Mouse (Mus musculus) midbrain, embryonic 16.5 days (tissue): Measurements from ENCODE around the gene Chchd10. TPM values are rescaled to one million over a fixed set of nuclear protein-coding genes. Genes with fewer than 3 reads are reported as not detected.
"Not testable (repeated sequence)": the region's sequence is repeated elsewhere in the genome, so short reads cannot be mapped to it uniquely, and the experiment has no call there.

Source experiments
- ATAC-seq: fragments of 200-750 bp; cut with Nextera tagmentation; 2 replicates; pipeline ENCODE4 v1.8.0; 2017; ENCODE audit warnings: moderate TSS enrichment
- H3K27ac ChIP-seq: fragments of 300-500 bp; sonication (generic); 2 replicates; pipeline ENCODE4 v1.5.1; 2014; ENCODE audit warnings: mild to moderate bottlenecking, low read length, mixed read lengths
- H3K27me3 ChIP-seq: fragments of 300-500 bp; sonication (generic); 2 replicates; pipeline ENCODE4 v1.6.1; 2014; ENCODE audit warnings: low read depth, low read length, mixed read lengths; ENCODE audit not compliant: control insufficient read depth, insufficient read depth
- H3K36me3 ChIP-seq: fragments of 300-500 bp; sonication (generic); 2 replicates; pipeline ENCODE4 v1.6.1; 2014; ENCODE audit warnings: mild to moderate bottlenecking, low read length, moderate library complexity, mixed read lengths; ENCODE audit not compliant: control insufficient read depth, insufficient read depth
- H3K4me1 ChIP-seq: fragments of 300-500 bp; sonication (generic); 2 replicates; pipeline ENCODE4 v1.6.1; 2014; ENCODE audit warnings: mild to moderate bottlenecking, low read length, mixed read lengths; ENCODE audit not compliant: control insufficient read depth, insufficient read depth
- H3K4me2 ChIP-seq: fragments of 300-500 bp; sonication (generic); 2 replicates; pipeline ENCODE4 v1.6.1; 2014; ENCODE audit warnings: mild to moderate bottlenecking, low read length, mixed read lengths
- H3K4me3 ChIP-seq: fragments of 300-500 bp; sonication (generic); 2 replicates; pipeline ENCODE4 v1.5.1; 2014; ENCODE audit warnings: low read depth, mild to moderate bottlenecking, low read length, moderate library complexity, mixed read lengths
- H3K9ac ChIP-seq: fragments of 300-500 bp; sonication (generic); 2 replicates; pipeline ENCODE4 v1.6.1; 2014; ENCODE audit warnings: low read depth, low read length, mixed read lengths
- H3K9me3 ChIP-seq: fragments of 300-500 bp; sonication (generic); replicated peaks from 2 replicates; pipeline ENCODE4 v1.6.1; 2014; ENCODE audit warnings: mild to moderate bottlenecking, low read length, mixed read lengths; ENCODE audit not compliant: control insufficient read depth, poor library complexity, severe bottlenecking
- WGBS: fragments of 180-500 bp; shearing (Covaris S2); extraction: QIAGEN DNeasy Blood & Tissue Kit; methylation state at CpG from one replicate; pipeline ENCODE4 v1.1.7; 2014; 5-methylcytosine and 5-hydroxymethylcytosine counted together
- polyA plus RNA-seq: library from polyadenylated mRNA; unstranded; fragments of >200 nt; fragmentation: Nextera tagmentation; extraction: Ambion mirVana; gene quantifications from 2 replicates; pipeline ENCODE4 v1.2.1, GENCODE M21; 2015

Gene Chchd10
- 72.1 and 93.2 TPM in 2 replicates for polyA plus RNA-seq

DNA sequence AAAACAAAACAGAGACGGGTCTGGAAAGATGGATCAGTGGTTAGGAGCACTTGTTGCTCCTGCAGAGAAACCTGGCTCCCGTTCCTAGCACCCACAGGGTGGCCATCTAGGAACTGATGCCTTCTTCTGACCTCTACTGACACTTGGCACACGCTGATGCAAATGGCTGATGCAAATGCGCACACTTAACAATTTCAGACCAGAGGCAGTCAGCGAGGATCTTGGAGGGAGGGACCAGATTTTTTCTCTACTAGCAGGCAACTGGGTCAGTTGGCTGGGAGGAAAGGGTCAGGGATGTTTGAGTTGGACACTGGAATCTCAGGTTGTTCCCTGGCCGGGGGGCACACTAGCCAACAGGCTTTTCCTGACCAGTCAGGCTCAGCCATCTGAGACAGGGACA, at the start of gene Chchd10:
Gene Chchd10, plus strand, starts transcription at position 240 of the 400 bp plus-strand sequence.
- peaks cover 31% of the 10 kb centered on the region for H3K4me1 ChIP-seq
- H3K27me3 ChIP-seq = peaks cover 6% of the 10 kb centered on the region

GRCm38 (mm10) chr10:75883232-75883552, 49.7 kb upstream of the Chchd10 start:
- ATAC-seq = peak; percentile 63; the same call in 1 of the 2 replicates
- Histone ChIP-seq H3K4me2 (peak overlapping the region; percentile 28), H3K4me3 (no peak overlapping the region), H3K9ac (no peak overlapping the region), H3K4me1 (no peaks in the 10 kb centered on the region), H3K9me3 (no peaks in the 10 kb centered on the region), H3K36me3 (no peaks in the 10 kb centered on the region), H3K27ac (no peak overlapping the region), H3K27me3 (no peaks in the 10 kb centered on the region)
- 0% methylated on average over 10 of the region's 10 CpGs for WGBS

More for the DNA sequence above, at the start of gene Chchd10:
- H3K9me3 ChIP-seq = no peaks in the 10 kb centered on the region
- no peak for ATAC-seq
- peak within 1 kb of the TSS; percentile 43 for H3K4me3 ChIP-seq
- peak within 1 kb of the TSS; percentile 70 for H3K9ac ChIP-seq
- peak within 1 kb of the TSS; percentile 85 for H3K4me2 ChIP-seq
- H3K36me3 ChIP-seq = 0 out of 2 replicates have a peak, but pooled peaks cover 1% of the 10 kb centered on the region
- no peak within 1 kb of the TSS for H3K27ac ChIP-seq
- 26% methylated on average over 6 of the region's 6 CpGs for WGBS

GRCm38 (mm10) chr10:75884742-75885141, 48.2 kb upstream of the Chchd10 start:
- no peaks in the 10 kb centered on the region for H3K4me1 ChIP-seq
- H3K27me3 ChIP-seq = no peaks in the 10 kb centered on the region
- H3K27ac ChIP-seq = no peak overlapping the region
- H3K36me3 ChIP-seq = no peaks in the 10 kb centered on the region
- ATAC-seq = no peak
- no peak overlapping the region for H3K4me2 ChIP-seq
- H3K9me3 ChIP-seq = no peaks in the 10 kb centered on the region
- no peak overlapping the region for H3K9ac ChIP-seq
- no peak overlapping the region for H3K4me3 ChIP-seq
- 93% methylated on average over 8 of the region's 8 CpGs for WGBS

DNA sequence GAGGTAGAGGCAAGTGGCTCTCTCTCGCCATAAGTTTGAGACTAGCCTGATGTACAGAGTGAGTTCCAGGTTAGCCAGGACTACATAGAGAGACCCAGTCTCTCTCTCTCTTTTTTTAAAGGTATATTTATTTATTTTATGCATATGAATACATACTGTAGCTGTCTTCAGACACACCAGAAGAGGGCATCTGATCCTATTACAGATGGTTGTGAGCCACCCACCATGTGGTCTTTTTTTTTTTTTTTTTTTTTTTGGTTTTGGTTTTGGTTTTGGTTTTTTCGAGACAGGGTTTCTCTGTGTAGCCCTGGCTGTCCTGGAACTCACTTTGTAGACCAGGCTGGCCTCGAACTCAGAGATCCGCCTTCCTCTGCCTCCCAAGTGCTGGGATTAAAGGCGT, 45.4 kb upstream of the Chchd10 start:
- not testable (repeated sequence) for H3K9ac ChIP-seq, ATAC-seq, H3K4me1 ChIP-seq, H3K4me3 ChIP-seq, H3K27me3 ChIP-seq, H3K9me3 ChIP-seq, H3K4me2 ChIP-seq, H3K27ac ChIP-seq, H3K36me3 ChIP-seq
- 85% methylated on average over 5 of the region's 5 CpGs for WGBS

- H3K27me3 ChIP-seq = no peaks in the 10 kb centered on the region
- WGBS = 51% methylated on average over 8 of the region's 8 CpGs
- no peaks in the 10 kb centered on the region for H3K9me3 ChIP-seq
- H3K36me3 ChIP-seq = no peaks in the 10 kb centered on the region; the same call in 1 of the 2 replicates
- peaks cover 8% of the 10 kb centered on the region for H3K4me1 ChIP-seq
- H3K4me2 ChIP-seq = no peak overlapping the region
- H3K4me3 ChIP-seq = no peak overlapping the region
- no peak overlapping the region for H3K27ac ChIP-seq
- ATAC-seq = no peak
- no peak overlapping the region for H3K9ac ChIP-seq
These were observed 43.4 kb upstream of the Chchd10 start for GRCm38 (mm10) chr10:75889406-75890153.

GRCm38 (mm10) chr10:75893089-75893750, 39.7 kb upstream of the Chchd10 start, which contains the start of gene Derl3:
Gene Derl3 (plus strand): TSS chr10:75893413.
- Histone ChIP-seq H3K4me2 (peak within 1 kb of the TSS; percentile 90), H3K9me3 (no peaks in the 10 kb centered on the region), H3K36me3 (peaks cover 20% of the 10 kb centered on the region), H3K4me1 (peaks cover 8% of the 10 kb centered on the region), H3K27me3 (no peaks in the 10 kb centered on the region), H3K27ac (peak within 1 kb of the TSS; percentile 8; the same call in 1 of the 2 replicates), H3K4me3 (peak within 1 kb of the TSS; percentile 42), H3K9ac (peak within 1 kb of the TSS; percentile 50)
- under 1% methylated on average over 50 of the region's 51 CpGs for WGBS
- peak; percentile 99 for ATAC-seq

DNA sequence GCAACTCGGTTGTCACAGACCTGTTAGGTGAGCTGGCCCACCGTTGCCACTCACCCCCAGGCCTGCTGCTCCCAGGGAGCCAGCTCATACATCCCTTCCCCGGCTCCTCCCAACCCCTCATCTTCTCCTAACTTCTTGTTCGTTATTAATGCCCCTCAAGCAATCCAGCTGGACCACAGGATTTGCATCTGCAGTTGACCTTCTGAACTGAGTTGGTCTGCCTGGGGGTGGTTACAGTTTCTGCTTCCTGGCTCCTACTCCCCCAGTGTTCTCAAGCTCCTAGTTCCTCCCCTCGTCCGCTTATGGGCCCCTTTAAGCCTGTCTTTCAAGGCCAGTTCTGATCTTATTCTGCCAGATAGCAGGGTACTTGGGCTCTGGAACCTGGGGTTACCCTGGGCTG, 38.3 kb upstream of the Chchd10 start:
- Histone ChIP-seq H3K27ac (no peak overlapping the region), H3K4me2 (no peak overlapping the region), H3K9me3 (no peaks in the 10 kb centered on the region), H3K36me3 (peaks cover 23% of the 10 kb centered on the region), H3K4me3 (no peak overlapping the region), H3K9ac (no peak overlapping the region), H3K27me3 (no peaks in the 10 kb centered on the region), H3K4me1 (peaks cover 8% of the 10 kb centered on the region)
- WGBS = 77% methylated on average over 6 of the region's 6 CpGs
- no peak for ATAC-seq

DNA sequence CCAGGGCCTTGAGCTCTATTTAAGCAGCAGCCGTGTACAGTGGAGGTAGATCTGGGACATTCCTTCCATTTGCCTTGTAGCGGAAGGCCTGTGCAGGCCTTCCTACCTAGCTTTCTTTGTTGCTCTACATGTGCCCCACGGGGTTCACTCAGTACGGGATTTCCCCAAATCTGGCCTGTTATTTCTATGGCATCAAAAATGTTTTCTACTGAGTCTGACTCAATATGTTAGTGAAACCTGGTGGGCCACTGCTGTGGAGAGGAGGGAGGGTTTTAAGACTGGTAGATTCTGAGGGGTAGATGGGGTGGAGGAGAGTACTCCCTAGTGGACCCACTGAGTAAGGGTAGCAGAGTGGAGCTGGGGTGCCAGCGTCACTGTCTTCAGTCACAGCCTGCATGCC, 37.2 kb upstream of the Chchd10 start:
- Histone ChIP-seq H3K4me3 (no peak overlapping the region), H3K27me3 (no peaks in the 10 kb centered on the region), H3K9me3 (no peaks in the 10 kb centered on the region), H3K4me2 (no peak overlapping the region), H3K27ac (no peak overlapping the region), H3K4me1 (peaks cover 8% of the 10 kb centered on the region), H3K9ac (no peak overlapping the region), H3K36me3 (peaks cover 30% of the 10 kb centered on the region)
- WGBS = 97% methylated on average over 5 of the region's 5 CpGs
- ATAC-seq = no peak

GRCm38 (mm10) chr10:75896208-75896607, 36.7 kb upstream of the Chchd10 start:
- H3K27ac ChIP-seq = no peak overlapping the region
- no peak overlapping the region for H3K4me2 ChIP-seq
- H3K4me1 ChIP-seq = peaks cover 8% of the 10 kb centered on the region
- H3K9ac ChIP-seq = no peak overlapping the region
- WGBS = 88% methylated on average over 1 of the region's 1 CpGs
- ATAC-seq = no peak
- H3K36me3 ChIP-seq = peaks cover 30% of the 10 kb centered on the region
- no peaks in the 10 kb centered on the region for H3K27me3 ChIP-seq
- no peak overlapping the region for H3K4me3 ChIP-seq
- H3K9me3 ChIP-seq = no peaks in the 10 kb centered on the region
